Mouse (Mus musculus) ES-Bruce4 (cell line): ENCODE measurements at regions not wholly inside any gene's neighbourhood (a gene's known extent, or its start where the extent isn't known, plus 50 kb on each side); places are given as distances from the start of the nearest gene placed in this dataset.

Experiments
- CTCF ChIP-seq: IDR thresholded peaks from one replicate; pipeline ENCODE4 v1.8.1; 2011; ENCODE audit warnings: low read depth, low read length
- EP300 ChIP-seq: IDR thresholded peaks from 2 replicates; pipeline ENCODE4 v1.6.1; 2011; ENCODE audit warnings: low read depth, low read length; ENCODE audit not compliant: insufficient read depth
- POLR2A ChIP-seq: IDR thresholded peaks from one replicate; pipeline ENCODE4 v1.8.1; 2011; ENCODE audit warnings: low read length; ENCODE audit not compliant: insufficient read depth

GRCm38 (mm10) chr17:88197381-88197780, 132.3 kb upstream of the Fbxo11 start:
- TF ChIP-seq CTCF (no peak), EP300 (no peak), POLR2A (no peak)
